Mouse (Mus musculus): ENCODE measurements around the gene Gm10197. TPM values are rescaled to one million over a fixed set of nuclear protein-coding genes. Genes with fewer than 3 reads are reported as not detected.

Gene Gm10197
- polyA plus RNA-seq, 1 experiment, result not detected

DNA sequence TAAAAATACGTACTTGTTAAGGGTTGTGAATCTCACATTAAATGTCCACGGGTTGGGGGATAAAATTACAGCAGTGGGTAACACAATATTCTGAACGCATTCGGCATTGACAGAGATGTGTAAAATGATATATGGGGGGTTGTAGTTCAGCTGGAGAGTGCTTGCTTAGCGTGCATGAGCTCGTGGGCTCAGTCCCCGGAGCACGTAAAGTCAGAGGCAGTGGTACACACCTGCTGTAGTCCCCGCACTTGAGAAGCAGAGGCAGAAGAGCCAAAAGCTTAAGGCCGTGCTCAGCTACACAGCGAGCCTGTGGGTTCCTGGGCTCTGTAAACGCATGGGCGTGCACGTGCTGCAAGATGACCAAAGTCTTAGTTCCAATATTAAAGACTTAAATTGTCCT lies 25.8 kb downstream of the Gm10197 start:
- 91% methylated on average over 14 of the region's 14 CpGs for WGBS
- H3K4me3 ChIP-seq (replicated peaks; ENCODE audit: control insufficient read depth, low read depth, low read length), result no peak overlapping the region
- H3K4me1 ChIP-seq (ENCODE audit: control insufficient read depth, insufficient read depth, low read length), result no peaks in the 10 kb centered on the region
- H3K27ac ChIP-seq (ENCODE audit: control insufficient read depth, insufficient read depth, low read depth, low read length, poor library complexity), result no peak overlapping the region
- TF ChIP-seq CTCF (IDR thresholded peaks at IDR 0.05; ENCODE audit: control insufficient read depth, insufficient read depth, low read length) (no peak), POLR2A (IDR thresholded peaks at IDR 0.05; ENCODE audit: borderline replicate concordance, control insufficient read depth, low read depth, low read length) (no peak)

DNA sequence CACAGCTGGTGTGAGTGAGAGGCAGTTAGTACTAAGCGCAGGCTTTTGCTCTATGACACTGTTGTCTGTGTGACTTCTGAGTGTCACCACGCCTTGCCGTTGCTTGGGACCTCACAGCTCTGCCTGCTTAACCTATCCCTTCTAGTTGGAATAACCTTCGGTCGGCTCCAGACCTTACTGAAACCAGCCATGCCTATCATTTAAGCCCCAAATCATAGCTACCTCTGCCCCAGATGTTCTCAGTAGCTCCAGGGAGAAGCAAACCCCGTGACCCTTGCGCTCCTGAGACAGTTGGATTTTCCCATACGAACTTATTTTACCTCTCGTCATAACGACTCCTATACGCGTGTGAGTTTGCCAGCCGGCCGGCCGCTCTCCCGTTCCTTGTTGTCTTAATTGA lies 27.5 kb downstream of the Gm10197 start:
- H3K4me3 ChIP-seq (replicated peaks; ENCODE audit: control insufficient read depth, low read depth, low read length), result no peak overlapping the region
- TF ChIP-seq POLR2A (IDR thresholded peaks at IDR 0.05; ENCODE audit: borderline replicate concordance, control insufficient read depth, low read depth, low read length) (no peak), CTCF (IDR thresholded peaks at IDR 0.05; ENCODE audit: control insufficient read depth, insufficient read depth, low read length) (no peak)
- no peaks in the 10 kb centered on the region for H3K4me1 ChIP-seq (ENCODE audit: control insufficient read depth, insufficient read depth, low read length)
- H3K27ac ChIP-seq (ENCODE audit: control insufficient read depth, insufficient read depth, low read depth, low read length, poor library complexity), result no peak overlapping the region
- 95% methylated on average over 16 of the region's 16 CpGs for WGBS

- TF ChIP-seq POLR2A (IDR thresholded peaks at IDR 0.05; ENCODE audit: borderline replicate concordance, control insufficient read depth, low read depth, low read length) (no peak), CTCF (IDR thresholded peaks at IDR 0.05; ENCODE audit: control insufficient read depth, insufficient read depth, low read length) (no peak)
- Histone ChIP-seq H3K4me3 (replicated peaks; ENCODE audit: control insufficient read depth, low read depth, low read length) (no peak overlapping the region), H3K27ac (ENCODE audit: control insufficient read depth, insufficient read depth, low read depth, low read length, poor library complexity) (no peak overlapping the region), H3K4me1 (ENCODE audit: control insufficient read depth, insufficient read depth, low read length) (no peaks in the 10 kb centered on the region)
- 92% methylated on average over 13 of the region's 13 CpGs for WGBS
Observed at GRCm38 (mm10) chr19:53343174-53343881, 28.2 kb downstream of the Gm10197 start.

- 42% methylated on average over 6 of the region's 6 CpGs for WGBS
- no peak for TF ChIP-seq CTCF (IDR thresholded peaks at IDR 0.05; ENCODE audit: control insufficient read depth, insufficient read depth, low read length)
- TF ChIP-seq POLR2A (IDR thresholded peaks at IDR 0.05; ENCODE audit: borderline replicate concordance, control insufficient read depth, low read depth, low read length), result no peak
- no peak overlapping the region for H3K4me3 ChIP-seq (replicated peaks; ENCODE audit: control insufficient read depth, low read depth, low read length)
- H3K27ac ChIP-seq (ENCODE audit: control insufficient read depth, insufficient read depth, low read depth, low read length, poor library complexity), result no peak overlapping the region
- no peaks in the 10 kb centered on the region for H3K4me1 ChIP-seq (ENCODE audit: control insufficient read depth, insufficient read depth, low read length)
Observed at GRCm38 (mm10) chr19:53340423-53340822, 31.1 kb downstream of the Gm10197 start.

GRCm38 (mm10) chr19:53335241-53335640 lies 36.3 kb downstream of the Gm10197 start:
- H3K27ac ChIP-seq (ENCODE audit: control insufficient read depth, insufficient read depth, low read depth, low read length, poor library complexity), result no peak overlapping the region
- no peak overlapping the region for H3K4me3 ChIP-seq (replicated peaks; ENCODE audit: control insufficient read depth, low read depth, low read length)
- no peak for TF ChIP-seq POLR2A (IDR thresholded peaks at IDR 0.05; ENCODE audit: borderline replicate concordance, control insufficient read depth, low read depth, low read length)
- TF ChIP-seq CTCF (IDR thresholded peaks at IDR 0.05; ENCODE audit: control insufficient read depth, insufficient read depth, low read length), result no peak
- WGBS, result 93% methylated on average over 9 of the region's 9 CpGs
- H3K4me1 ChIP-seq (ENCODE audit: control insufficient read depth, insufficient read depth, low read length), result peaks cover 1% of the 10 kb centered on the region; the same call in 1 of the 2 replicates

GRCm38 (mm10) chr19:53333730-53334129 lies 37.8 kb downstream of the Gm10197 start:
- Histone ChIP-seq H3K4me1 (ENCODE audit: control insufficient read depth, insufficient read depth, low read length) (peaks cover 1% of the 10 kb centered on the region; the same call in 1 of the 2 replicates), H3K4me3 (replicated peaks; ENCODE audit: control insufficient read depth, low read depth, low read length) (no peak overlapping the region), H3K27ac (ENCODE audit: control insufficient read depth, insufficient read depth, low read depth, low read length, poor library complexity) (no peak overlapping the region)
- WGBS, result 57% methylated on average over 6 of the region's 6 CpGs
- TF ChIP-seq POLR2A (IDR thresholded peaks at IDR 0.05; ENCODE audit: borderline replicate concordance, control insufficient read depth, low read depth, low read length), result no peak
- no peak for TF ChIP-seq CTCF (IDR thresholded peaks at IDR 0.05; ENCODE audit: control insufficient read depth, insufficient read depth, low read length)

- TF ChIP-seq CTCF (IDR thresholded peaks at IDR 0.05; ENCODE audit: control insufficient read depth, insufficient read depth, low read length) (no peak), POLR2A (IDR thresholded peaks at IDR 0.05; ENCODE audit: borderline replicate concordance, control insufficient read depth, low read depth, low read length) (no peak)
- peaks cover 1% of the 10 kb centered on the region; the same call in 1 of the 2 replicates for H3K4me1 ChIP-seq (ENCODE audit: control insufficient read depth, insufficient read depth, low read length)
- no peak overlapping the region for H3K27ac ChIP-seq (ENCODE audit: control insufficient read depth, insufficient read depth, low read depth, low read length, poor library complexity)
- 53% methylated on average over 21 of the region's 21 CpGs for WGBS
- no peak overlapping the region for H3K4me3 ChIP-seq (replicated peaks; ENCODE audit: control insufficient read depth, low read depth, low read length)
Observed at GRCm38 (mm10) chr19:53331882-53332500, 39.6 kb downstream of the Gm10197 start.

DNA sequence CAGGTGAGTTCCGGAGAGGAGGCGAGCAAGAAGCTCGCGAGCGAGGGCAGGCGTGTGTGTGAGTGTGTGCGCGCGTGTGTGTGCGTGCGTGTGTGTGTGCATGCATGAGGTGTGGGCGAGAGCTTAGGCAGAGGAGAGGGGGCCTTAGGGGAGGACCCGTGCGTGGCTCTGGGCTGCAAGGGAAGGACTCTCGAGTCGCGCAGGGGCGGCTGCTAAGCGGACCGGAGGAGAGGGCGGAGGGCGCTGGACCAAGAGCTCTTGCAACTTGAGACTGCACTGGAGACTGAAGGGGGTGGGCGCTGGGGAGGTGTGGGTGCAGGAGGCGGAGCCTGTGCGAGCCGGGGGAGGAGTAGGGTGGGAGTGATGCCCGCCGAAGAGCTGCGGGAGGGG lies 41.6 kb downstream of the Gm10197 start:
- WGBS, result under 1% methylated on average over 29 of the region's 29 CpGs
- peak; percentile 35; the same call in 1 of the 2 replicates for TF ChIP-seq POLR2A (IDR thresholded peaks at IDR 0.05; ENCODE audit: borderline replicate concordance, control insufficient read depth, low read depth, low read length)
- TF ChIP-seq CTCF (IDR thresholded peaks at IDR 0.05; ENCODE audit: control insufficient read depth, insufficient read depth, low read length), result no peak

More for the DNA sequence above, 41.6 kb downstream of the Gm10197 start:
- Histone ChIP-seq H3K4me3 (replicated peaks; ENCODE audit: control insufficient read depth, low read depth, low read length) (peak overlapping the region; percentile 80), H3K4me1 (ENCODE audit: control insufficient read depth, insufficient read depth, low read length) (peaks cover 6% of the 10 kb centered on the region; the same call in 1 of the 2 replicates), H3K27ac (ENCODE audit: control insufficient read depth, insufficient read depth, low read depth, low read length, poor library complexity) (peak overlapping the region; percentile 88)
